Mouse (Mus musculus) embryo, embryonic 10 days (tissue): ENCODE data around the gene Commd3.

Experiments used
- DNase-seq: peaks from one replicate; pipeline ENCODE4 v3.0.0-alpha.2; 2015; ENCODE audit warnings: low spot score

The Commd3 gene

DNA sequence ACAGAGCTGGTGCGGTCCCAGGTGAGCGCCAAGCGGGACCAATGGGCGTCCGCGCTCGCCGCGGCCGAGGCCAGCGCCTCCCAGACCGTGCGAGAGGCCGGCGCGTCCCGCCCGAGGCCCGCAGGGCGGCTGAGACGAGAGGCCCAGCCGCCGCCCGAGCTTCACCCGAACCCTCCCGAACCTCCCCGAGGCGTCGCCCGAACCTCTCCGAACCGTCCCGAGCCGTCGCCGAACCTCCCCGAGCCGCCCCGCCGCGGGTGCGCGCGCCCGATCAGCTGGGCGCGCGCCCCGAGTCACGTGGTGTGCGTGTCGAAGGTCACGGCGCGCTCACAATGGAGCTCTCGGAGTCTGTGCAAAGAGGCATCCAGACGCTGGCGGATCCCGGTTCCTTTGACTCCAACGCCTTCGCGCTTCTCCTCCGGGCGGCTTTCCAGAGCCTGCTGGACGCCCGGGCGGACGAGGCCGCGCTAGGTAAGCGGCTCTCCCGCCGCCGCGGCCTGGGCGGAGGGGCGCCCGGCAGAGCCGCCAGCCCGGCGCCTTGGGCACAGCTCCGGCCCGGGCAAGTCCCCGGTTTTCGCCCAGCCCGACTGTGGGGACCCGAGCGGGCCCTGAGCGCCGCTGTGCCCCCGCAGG is at the start of gene Commd3:
TSS of gene Commd3 (plus strand) at position 252 of the 633 bp plus-strand sequence.
- DNase-seq = peak; percentile 91

GRCm38 (mm10) chr2:18623219-18623618 is 49.0 kb upstream of the Commd3 start:
- peak; percentile 1 for DNase-seq

DNA sequence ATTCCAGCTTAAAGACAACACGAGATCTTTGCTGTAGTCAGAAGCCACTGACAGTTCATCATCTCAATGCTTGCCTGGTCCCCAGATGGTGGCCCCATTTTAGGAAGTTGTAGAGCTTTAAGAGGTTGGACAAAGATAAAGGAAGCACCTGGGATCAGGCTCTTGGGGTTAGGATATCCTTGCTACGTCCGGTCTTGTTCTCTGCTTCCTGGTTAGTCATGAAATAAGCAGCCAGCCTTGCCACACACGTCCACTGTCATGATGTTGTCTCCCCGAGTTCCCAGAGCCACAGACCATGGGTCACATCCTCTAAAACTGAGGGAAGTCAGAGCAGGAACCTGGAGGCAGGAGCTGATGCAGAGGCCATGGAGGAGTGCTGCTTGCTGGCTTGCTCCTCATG is 41.6 kb upstream of the Commd3 start:
- DNase-seq = no peak

DNA sequence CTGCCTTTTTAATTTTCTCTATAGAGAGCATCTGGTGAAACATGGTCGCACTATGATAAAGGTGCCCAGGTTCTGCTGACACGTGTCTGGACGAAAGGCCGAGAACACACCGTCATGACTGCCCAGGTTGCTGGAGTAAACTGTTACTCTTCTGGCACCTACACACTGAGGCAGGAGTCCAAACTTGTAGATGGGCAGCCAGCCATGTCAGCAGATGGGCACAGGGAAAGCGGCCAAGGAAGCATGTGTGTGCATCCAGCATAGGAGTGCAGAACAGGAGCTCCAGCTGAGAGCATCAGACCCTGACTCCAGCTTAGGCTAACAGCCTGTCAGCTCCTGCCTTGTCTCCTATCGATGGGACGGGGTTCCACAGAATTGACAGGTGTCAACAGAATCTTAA is 37.1 kb upstream of the Commd3 start:
- DNase-seq = no peak

GRCm38 (mm10) chr2:18648563-18648962 is 23.6 kb upstream of the Commd3 start:
- no peak for DNase-seq

DNA sequence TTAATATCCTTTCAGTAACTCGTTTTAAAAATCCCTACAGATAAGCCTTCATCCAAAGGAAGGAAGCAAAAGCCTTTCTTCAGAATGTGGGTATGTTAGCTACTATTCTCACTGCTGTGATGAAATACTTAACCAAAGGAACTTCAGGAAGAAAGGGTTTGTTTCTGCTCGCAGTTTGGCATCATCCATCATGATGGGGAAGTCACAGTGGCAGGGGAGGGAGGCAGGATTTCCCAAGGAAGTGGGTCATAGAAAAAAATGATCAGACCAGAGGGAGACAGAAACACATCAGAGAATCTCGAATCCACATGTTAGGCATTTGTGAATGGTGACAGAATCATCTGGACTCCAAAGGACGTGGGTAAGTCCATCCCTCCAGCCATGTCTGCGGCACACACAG is 17.4 kb upstream of the Commd3 start:
- DNase-seq = no peak

DNA sequence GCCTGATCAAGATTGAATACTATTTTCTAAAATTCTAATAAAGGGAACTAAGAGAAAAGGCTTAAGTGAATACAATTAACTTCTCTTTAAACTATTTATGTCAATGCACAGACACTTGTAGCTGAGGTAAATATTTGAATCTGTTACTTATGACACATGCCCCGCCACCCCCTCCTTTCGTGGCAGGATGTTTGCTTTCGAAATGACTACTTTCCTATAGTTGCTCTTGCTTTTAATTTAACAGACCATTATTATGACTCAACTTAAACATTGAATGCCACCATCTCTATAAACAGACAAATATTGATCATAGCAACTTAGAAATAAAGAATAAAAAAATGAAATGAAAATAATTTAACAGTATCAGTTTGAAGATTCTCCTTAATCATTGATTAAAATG is 8.2 kb upstream of the Commd3 start:
- DNase-seq = no peak

DNA sequence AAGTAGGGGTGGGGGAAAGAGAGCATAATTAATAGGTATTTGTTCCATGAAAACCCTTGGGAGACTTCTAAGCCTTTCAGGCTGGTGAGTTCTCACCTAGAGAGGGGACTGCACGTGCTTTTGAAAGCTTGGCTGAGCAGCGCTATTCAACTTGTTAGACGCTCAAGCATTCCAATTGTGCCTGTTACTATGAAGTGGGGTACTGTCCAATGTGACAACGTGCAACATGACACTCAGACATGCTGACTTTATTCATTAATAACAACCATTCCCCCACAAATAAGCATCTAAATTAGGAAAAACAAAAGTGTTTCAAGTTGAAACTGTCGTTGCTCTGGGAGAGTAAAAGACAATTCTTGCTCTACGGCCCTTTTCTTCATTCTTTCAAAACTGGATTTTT is 1.1 kb upstream of the Commd3 start:
- peak; percentile 62 for DNase-seq

DNA sequence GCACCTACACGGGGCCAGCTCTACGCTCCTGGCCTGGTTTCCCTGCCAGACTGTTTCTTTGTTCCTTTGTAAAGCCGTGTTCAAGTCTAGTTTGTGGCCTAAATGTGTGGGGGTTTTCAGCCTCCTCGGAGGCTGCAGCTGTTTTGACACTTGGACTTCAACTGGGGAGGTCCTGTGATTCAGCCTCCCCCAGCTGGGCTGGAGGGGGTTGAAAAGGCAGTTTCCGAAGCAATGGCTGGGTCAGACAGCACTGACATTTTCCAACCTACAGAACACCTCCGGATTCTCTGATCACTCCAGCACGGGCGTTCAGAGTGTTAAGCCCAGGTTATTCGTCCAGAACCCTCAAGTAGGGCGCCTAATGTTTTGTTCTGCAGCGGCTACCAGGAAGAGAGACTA is 581 bp downstream of the Commd3 start:
- DNase-seq = peak; percentile 53

DNA sequence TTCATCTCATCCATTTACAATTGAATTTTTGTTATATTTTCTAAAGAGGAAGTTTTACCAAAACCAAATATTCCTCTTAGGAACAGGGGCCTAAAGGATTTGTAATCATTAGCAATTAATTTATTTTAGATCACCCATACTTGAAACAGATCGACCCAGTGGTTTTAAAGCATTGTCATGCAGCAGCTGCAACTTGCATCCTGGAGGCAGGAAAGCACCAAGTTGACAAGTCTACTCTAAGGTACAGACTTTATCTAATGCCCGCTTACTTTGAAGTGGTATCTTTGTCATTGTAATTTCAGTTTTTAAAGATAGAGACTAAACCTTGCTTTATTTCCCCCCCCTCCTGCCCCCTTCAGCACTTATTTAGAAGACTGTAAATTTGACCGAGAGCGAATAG is 1.6 kb downstream of the Commd3 start:
- no peak for DNase-seq

GRCm38 (mm10) chr2:18674193-18674902 is 2.2 kb downstream of the Commd3 start:
- no peak for DNase-seq

GRCm38 (mm10) chr2:18675681-18676456 is 3.7 kb downstream of the Commd3 start:
- DNase-seq = peak; percentile 46

DNA sequence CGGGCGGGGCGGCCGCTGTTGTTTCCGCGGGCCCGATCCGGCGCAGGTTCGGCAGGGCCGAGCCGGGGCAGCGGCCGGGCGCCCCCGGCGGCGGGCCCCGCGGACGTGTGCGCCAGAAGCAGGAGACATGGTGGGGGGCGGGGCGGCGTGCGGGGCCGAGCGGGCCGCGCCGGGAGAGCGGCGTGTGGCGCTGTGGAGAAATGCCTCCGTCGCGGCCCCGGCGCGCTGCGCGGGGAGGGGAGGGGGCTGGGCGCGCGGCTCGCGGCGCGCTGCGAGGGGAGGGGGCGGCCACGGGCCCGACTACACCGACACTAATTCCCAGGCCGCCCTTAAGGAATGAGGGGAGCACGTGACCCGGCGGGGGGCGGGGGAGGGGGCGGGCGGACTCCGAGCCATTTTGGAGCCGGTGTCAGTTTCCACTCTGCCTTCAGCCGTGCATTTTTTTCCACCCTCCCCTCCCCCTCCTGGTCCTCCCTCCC is 4.3 kb downstream of the Commd3 start:
- peak; percentile 86 for DNase-seq

DNA sequence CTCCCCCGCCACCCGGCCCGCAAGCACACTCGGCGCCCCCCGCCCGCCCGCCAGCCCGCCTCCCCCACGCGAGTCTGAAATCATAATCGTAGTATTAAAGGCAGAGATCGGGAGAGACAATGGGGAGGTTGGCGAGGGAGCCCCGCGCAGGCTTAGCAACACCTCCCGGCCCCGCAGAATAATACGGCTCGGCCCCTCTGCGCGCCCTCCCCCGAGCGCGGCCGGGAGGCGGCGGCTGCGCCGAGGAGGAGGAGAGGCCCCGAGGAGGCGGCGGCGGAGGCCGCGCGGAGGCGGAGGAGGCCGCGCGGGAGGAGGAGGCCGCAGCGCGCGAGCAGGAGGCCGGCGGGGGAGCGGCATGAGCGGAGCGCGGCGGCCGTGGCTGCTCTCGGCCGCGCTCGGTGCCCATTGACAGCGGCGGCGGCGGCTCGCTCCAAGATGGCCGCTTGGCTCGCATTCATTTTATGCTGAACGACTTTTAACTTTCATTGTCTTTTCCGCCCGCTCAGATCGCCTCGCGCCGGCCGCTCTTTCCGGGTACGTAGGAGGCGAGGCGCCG is 4.8 kb downstream of the Commd3 start, which contains the start of gene Bmi1:
TSS of gene Bmi1 (plus strand) at position 83 of the 556 bp plus-strand sequence.
- DNase-seq = peak; percentile 74

DNA sequence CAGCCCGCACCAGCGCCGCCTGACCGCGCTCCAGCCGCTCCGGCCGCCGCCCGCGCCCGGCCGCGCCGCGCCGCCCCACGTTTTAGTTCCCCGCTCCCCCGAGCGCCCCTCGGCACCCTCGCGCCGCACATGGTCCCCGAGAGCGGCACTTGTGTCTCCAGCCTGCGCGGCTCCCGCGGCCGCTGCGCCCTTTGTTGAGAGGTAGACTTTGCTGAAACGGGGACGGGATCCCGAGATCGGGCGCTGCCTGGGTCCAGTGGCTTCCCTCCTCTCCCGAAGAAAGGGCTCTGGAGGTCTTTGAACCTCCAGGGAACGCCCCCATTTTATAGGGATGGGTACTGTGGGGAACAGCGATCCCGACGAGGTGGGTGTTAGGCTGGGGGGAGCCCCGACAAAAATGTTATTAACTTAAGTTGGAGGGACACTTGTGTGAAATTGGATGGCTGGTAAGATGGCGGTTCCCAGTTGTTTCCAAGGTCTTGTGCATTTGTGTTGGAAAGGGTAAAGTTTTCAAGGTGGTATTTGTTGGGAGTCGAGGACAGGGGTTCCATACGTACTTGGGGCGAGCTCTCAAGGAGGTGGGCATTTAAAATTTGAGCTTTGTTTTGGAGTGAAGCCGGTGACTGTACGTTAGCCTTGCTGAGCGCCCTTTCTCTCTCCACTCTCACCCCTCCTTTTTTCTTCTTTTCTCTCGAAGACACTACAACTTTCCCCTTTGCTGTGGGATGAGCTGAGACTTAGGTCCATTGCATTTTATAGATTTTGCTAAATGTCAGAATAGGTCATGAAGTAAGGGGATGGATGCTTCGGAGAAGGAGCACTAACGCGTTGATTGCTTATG is 5.7 kb downstream of the Commd3 start:
- peak; percentile 75 for DNase-seq

GRCm38 (mm10) chr2:18679701-18680100 is 7.5 kb downstream of the Commd3 start:
- DNase-seq = no peak

- no peak for DNase-seq
Observed at GRCm38 (mm10) chr2:18680501-18680900, 8.3 kb downstream of the Commd3 start.

- DNase-seq = peak; percentile 70
Observed at GRCm38 (mm10) chr2:18680961-18681360, 8.8 kb downstream of the Commd3 start.

DNA sequence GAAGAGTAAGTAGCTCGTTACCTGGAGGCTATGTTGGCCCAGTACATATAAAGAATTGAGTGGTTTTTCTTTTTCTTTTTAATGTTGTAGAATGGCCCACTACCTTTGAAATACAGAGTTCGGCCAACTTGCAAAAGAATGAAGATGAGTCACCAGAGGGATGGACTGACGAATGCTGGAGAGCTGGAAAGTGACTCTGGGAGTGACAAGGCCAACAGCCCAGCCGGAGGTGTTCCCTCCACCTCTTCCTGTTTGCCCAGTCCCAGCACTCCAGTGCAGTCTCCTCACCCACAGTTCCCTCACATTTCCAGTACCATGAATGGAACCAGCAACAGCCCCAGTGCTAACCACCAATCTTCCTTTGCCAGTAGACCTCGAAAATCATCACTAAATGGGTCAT is 11.9 kb downstream of the Commd3 start:
- no peak for DNase-seq

- no peak for DNase-seq
Observed at GRCm38 (mm10) chr2:18686386-18686785, 14.2 kb downstream of the Commd3 start.

- no peak for DNase-seq
Observed at GRCm38 (mm10) chr2:18686826-18687519, 14.8 kb downstream of the Commd3 start.
